Mouse (Mus musculus) kidney, postnatal 14 days (tissue): ENCODE results near the gene Abcf1.

Experiments used
- DNase-seq: peaks from one replicate; pipeline ENCODE4 v3.0.0; 2022; ENCODE audit warnings: mixed read lengths

Gene Abcf1

GRCm38 (mm10) chr17:35918276-35919059 is 51.1 kb downstream of the Abcf1 start:
- peak; percentile 58 for DNase-seq

DNA sequence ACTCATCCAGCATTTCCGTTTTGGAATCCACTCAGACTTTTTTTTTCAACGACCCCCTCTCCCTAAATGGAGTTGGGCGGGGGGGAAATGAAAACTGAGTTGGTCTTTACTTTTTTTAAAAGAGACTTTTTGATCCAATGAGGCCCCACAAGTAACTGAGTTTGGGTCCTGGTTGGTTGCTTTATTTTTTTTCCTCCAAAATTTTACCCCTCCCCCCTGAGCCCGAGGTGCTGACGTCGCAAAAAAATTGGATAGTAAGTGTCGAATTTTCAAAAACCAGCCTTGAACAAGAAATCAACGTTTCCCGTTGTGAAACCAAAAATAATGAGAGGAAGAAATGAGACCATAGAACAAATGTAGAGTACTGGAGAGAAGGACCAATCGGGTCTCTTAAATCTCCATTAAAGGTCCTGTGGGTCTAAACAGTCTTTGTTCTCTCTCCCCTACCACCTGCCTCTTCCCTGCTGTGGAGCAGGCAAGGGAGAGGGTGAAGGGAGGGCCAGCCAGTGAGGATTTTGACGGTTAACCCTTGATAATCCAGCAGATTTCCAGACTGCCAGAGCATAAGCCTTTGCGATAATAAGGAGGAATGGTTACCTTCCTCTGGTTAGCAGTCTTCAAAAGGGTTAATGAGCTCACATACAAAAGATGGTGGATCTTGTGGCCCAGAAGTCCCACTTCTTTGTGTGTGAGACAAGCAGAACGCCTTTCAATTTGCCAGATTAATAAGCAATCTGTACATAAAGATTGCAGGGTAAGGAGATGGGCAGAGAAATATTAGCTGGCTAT is 51.9 kb downstream of the Abcf1 start:
- peak; percentile 50 for DNase-seq

DNA sequence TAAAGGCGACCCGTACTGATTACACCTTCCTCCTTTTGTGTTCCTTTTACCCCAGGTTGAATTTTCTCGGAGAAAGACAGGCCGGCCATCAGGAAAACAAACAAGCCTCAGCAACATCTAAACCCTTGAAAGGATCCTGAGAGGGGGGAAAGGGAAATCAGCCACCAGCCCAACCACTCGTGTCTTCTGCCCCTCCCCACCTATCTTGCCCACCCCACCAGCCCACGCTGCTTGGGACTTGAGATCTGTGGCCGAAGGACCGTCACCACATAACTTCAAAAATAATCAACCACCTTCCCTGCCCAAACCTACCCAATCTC is 52.5 kb downstream of the Abcf1 start:
- DNase-seq = peak; percentile 52

GRCm38 (mm10) chr17:35916297-35917142 is 53.0 kb downstream of the Abcf1 start, which contains the start of the genes Mrps18b and Ppp1r10:
Gene Mrps18b, minus strand, starts transcription at chr17:35916389.
Gene Ppp1r10, plus strand, starts transcription at chr17:35916434.
- peak; percentile 100 for DNase-seq

DNA sequence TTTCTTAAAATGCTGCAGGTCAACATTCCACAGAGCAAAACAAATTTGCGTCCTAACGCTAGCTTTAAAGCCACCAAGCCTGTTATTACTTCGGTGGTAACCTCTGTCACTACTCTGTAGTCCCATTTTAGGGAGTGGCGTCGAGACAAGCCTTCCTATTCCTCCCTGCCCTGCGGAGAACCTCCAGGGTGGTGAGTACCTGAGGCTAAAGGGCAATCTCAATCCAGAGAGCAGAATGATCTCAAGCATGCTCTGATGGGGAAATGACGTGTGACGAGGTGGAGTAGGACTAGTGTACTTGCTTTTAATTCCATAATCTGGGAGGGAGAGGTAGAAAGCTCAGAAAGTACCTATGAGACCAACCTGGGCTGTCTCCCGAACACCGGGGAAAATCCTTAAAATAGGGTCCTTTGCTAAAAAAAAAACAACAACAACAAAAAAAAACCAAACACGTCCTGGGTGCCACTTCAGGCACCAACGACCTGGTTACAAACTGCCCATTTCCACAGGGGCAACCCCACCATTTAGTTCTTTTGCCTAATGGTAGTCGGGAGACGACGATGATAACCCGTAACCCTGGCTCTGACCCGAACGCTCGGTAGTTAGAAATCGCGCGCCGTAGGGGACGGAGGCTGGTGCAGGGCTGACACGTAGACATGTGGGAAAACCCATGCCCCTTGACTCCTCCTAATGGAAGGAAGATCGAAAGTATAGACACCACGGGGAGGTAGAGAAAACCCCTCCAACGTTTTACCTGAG is 53.8 kb downstream of the Abcf1 start:
- peak; percentile 48 for DNase-seq

GRCm38 (mm10) chr17:35914975-35915374 is 54.6 kb downstream of the Abcf1 start:
- DNase-seq = no peak

DNA sequence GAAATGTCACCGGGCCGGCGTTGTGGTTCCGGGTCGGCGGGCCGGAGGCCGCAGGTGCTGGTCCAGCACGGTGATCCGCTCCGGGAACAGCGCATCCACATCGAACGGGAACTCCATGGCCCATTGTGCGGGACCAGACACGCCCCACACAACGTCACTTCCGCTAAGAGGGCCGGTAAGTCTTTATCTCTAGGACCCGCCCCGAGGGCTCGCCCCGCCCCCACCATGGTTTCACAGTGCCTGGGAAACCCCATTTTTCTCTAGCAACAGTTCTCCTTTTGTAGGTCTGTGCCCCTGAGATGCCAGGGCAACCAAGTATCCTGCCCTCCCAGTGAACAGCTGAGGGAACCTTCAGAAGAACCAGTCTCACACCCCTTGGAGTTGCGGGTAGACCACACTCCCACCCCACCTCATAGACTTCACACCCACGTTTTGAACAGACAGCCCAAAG is 59.6 kb downstream of the Abcf1 start, which contains the start of gene Atat1:
Gene Atat1 (minus strand): TSS at position 157 of the 451 bp plus-strand sequence.
- peak; percentile 96 for DNase-seq

- peak; percentile 20 for DNase-seq
Measured at GRCm38 (mm10) chr17:35909186-35909918, 60.2 kb downstream of the Abcf1 start.

- DNase-seq = no peak
Measured at GRCm38 (mm10) chr17:35907609-35908008, 62.0 kb downstream of the Abcf1 start.
